Mouse (Mus musculus) left cerebral cortex, postnatal 14 days (tissue): ENCODE data around the gene Casz1. TPM values are rescaled to one million over a fixed set of nuclear protein-coding genes. Genes with fewer than 3 reads are reported as not detected.

ENCODE experiments used
- DNase-seq, 2 experiments: peaks; one replicate each; pipeline ENCODE4 v3.0.0; 2021 to 2022; ENCODE audit warnings: low spot score in 2 of 2, mixed read lengths in 1 of 2
- intact Hi-C: fragments of 180-260 bp; cut with DNase I; formaldehyde crosslinking; loops from one replicate; pipeline ENCODE4 v1.15.1; 2025
- total RNA-seq, 2 experiments: library from RNA; stranded (reverse); gene quantifications; 2 replicates each; pipeline ENCODE4 v1.2.3; 2021

The Casz1 gene
- total RNA-seq, 2 experiments from 2014 or later, result 1.1 to 1.6 TPM

DNA sequence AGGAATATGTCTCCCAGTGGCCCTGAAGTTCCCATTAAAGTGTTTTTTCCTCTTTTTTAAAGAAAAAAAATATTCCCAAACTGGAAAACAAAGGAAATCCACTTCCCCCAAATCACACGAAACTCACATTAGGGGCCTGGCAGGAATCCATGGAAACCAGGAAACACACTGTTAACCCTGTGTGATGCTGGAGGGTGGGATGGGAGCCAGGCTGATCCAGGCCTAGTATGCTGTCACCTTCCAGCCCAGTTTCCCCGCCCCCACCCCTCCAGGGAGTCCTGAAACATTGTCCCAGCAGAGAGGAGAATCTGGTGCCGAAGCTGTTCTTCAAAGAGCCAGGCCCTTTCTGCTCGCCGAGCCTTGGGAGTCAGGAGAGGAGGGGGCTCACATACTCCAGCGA, 32.2 kb downstream of the Casz1 start:
- no peak for DNase-seq
- intact Hi-C loops, result no loop called here

DNA sequence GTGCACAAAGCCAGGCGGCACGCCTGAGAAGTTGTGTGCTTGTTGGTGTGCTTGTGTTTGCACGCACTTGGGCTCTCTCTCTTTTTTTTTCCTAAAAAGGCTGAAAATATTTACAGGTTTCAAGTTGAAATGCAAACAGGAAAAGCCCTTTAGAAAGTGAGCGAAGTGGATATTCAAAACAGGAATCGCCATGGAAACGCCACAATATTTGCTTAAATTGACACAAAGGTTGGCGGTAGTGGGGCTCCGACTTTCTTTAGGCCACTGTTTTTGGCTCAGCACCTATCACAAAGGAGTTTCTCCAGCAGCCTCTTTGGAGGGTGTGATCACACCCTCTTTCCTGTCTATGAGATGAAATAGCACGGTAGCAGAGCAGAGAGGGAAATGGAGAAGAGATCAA, 32.8 kb downstream of the Casz1 start:
- peak in 1 of 2 experiments; percentile 20 for DNase-seq
- intact Hi-C loops, result no loop called here

DNA sequence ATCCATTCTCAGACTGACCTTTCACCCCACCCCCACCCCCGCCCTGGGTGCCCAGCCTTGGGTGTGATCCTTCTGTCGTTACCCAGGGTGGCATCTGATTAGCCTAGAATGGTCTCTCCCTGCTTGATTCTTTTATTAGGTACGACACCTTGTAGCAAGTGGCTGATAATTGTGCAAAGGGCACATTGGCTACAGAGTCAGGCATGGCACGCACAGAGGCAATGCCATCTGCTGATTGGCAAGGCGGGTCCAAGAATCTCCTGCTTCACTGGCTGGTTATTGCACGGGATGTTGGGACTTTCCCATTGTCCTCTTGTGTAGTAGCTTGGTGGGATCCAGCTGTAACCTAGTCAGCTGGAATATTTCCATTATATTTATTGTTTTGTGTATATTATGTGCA, 33.4 kb downstream of the Casz1 start:
- no peak for DNase-seq
- intact Hi-C loops, result no loop called here

DNA sequence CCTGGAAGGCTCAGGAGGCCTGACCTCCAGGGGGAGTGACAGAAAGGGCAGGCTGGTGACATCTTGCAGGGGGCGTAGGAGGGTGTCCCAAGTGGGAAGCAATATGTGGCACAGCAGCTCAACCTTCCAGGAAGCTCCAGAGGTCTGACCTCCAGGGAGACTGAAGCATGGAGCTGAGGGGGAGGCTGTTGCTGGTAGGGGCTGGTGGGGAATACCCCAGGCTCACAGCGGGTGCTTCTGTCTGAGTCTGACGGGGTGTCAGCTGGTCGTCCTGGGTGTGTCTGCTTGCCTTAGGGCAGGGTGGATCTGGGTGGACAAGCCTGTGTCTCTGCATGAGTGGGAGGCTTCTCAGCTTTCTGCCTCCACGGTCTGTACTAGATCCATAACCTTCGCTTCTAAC, 38.1 kb downstream of the Casz1 start:
- DNase-seq, result no peak
- intact Hi-C loops, result no loop called here

DNA sequence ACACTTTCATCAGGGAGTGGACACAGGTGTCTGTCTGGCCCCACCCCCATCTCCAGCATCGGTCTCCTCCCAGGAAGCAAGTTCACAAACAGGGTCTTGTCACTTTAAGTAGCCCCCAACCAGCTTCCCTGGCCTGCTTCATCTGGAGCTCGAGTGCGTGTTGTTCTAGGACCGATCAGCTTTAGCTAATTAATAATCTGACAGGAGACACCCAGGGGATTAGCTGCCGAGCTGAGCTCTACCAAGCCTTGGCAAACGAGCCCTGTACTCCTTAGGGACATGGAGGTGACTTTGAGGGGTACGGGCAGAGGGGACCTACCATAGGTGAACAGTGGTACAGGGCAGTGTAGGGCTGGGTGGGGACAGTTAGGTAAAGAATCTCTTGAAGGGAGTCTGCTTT, 40.7 kb downstream of the Casz1 start:
- no peak for DNase-seq
- intact Hi-C loops, result no loop called here

DNA sequence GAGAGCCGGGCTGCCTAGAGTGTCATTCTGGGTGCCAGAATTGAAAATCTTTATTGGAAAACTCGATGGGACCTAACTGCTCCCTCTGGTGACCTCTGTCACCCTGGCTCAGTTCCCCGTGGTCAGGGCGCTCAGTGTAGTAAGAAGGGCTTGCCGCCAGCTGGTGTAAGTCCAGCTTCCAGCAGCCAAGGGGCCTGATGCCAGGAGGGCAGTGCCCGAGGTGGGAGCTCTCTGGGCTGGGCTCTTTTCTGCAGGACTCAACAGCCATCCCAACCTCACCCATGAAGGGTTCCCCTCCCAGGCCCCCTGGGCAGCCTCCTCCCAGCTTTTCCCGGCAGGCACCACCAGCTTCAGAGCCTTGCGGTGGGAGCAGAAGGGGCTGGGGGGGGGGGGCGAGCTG, 42.0 kb downstream of the Casz1 start:
- DNase-seq, result peak; percentile 39 to 42
- intact Hi-C loops, result no loop called here

DNA sequence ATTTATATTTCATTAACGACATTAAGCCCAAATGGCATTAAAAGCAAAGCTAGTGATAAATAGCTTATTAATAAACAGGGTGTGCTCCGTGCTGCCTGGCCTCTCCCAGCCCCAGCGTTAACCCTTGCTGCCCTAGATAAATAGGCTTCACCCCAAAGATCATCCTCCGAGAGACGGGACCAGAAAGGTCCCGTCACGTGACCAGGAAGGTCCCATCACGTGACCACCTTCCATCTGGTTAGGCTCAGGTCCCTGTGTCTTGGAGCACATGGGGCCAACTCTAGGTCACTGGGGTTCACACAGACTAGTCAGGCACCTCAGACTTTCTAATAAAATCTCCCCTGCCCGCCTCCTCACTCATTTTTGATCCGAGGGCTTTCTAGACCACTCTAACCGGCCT, 42.5 kb downstream of the Casz1 start:
- intact Hi-C loops, result no loop called here
- no peak for DNase-seq

DNA sequence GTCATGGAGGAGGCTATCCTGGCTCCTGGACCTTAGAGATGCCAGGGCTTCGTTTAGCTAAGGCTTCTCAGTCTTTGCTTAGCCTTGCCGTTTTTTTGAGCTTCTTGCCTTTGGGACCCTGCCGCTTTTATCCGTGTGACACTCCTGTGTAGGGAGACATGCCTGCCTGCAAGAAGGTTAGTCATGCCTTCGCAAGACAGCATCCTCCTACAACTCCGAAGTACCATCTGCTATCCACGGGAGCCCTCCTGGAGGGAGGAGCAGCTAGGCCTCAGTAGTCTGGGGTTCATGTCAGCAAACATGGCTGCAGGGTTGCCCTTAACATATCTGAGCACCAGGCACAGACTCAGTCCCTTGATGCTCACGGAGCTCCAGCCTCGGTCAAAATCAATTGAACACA, 43.4 kb downstream of the Casz1 start:
- intact Hi-C loops, result no loop called here
- no peak for DNase-seq

DNA sequence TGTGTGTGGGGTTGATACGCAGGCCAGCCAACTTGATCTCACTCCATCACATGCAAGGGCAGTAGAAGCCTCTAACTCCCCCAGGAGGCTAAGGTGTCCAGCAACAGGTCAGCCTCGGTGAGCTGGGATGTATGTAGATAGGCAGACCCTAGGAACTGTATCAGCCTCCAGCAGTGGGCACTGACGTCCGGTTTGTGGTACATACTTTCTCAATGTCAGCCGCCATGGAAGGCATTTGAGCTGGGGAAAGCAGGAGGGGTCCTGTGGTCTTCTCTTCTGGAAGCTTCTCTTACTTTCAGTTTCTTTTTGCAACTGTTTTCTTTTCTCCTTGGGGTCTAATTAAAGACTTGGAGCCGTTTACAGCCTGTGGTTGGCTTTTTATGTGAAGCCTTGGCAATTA, 45.2 kb downstream of the Casz1 start:
- intact Hi-C loops, result no loop called here
- no peak for DNase-seq

DNA sequence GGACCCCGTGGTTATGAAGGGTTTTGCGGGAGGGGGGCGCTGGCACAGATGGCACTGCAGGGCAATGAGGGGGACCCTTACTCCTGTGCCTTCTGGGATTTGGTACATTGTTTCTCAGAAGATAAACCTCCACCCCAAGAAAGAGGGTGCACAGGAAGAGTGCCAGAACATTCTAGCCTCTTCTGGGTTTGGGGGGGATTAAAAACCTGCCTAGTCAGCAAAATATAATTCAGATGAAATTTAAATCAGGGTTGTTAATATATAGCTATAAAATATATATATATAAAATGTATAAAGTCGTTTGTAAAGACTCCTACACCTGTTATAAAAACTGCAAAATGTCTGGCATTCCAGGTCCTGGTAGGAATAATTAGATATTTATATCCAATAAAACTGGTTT, 48.8 kb downstream of the Casz1 start:
- no peak for DNase-seq
- intact Hi-C loops, result no loop called here

DNA sequence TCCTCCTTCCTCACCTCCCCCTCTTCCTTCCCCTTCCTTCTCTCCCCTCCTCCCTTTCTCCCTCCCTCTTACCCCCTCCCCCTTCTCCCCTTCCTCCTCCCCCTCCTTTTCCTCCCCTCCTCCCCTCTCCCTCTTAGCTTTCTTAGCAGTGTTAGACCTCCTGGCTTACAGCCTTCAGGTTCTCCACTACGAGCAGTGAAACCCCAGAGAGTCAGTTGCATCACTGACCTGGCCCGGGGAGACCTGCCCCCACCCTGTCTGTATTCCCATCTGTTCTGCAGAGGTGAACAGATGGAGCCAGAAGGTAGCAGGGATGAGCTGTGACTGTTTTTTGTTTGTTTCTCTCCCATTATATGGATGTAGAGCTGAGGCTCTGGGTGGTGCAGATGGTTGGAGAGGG, 49.9 kb downstream of the Casz1 start:
- no peak for DNase-seq
- intact Hi-C loops, result no loop called here

DNA sequence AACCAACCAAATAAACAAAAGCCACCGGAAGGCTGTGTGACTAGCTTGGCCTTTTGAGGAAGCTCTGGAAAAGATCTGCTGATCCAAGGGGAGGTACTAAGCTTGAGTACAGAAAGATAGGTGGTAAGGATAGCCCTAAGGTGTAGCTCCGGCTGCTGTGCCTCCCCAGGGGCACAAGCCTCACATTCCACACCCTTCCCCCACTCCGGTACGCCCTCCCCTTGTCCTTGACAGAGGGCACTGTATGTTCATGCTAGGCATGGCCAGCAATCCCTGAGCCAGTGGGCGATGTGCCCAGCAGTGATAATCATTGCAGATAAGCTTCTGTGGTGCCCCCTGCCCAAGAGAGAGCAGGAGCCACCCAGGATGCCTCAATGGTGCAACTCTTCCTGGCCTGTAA, 51.3 kb downstream of the Casz1 start:
- intact Hi-C loops, result no loop called here
- DNase-seq, result no peak

DNA sequence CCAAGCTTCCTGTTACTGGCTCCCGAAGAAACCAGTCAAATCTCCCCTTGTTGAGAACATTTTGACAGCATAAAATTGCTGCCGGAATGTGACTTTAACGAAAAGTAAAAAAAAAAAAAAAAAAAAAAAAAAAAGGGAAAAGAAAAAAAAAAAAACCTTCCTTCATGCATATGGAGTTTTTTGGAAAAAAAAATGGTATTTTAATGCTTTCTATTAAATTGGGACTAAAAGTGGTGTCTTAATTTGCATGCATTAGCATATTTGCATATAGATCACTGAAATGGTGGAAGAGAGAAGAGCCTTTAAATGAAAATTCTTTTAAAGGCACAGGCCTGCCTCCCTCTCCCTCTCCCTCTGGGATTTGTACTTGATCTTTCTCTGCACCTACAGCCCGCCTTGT, 52.0 kb downstream of the Casz1 start:
- intact Hi-C loops, result no loop called here
- no peak for DNase-seq

DNA sequence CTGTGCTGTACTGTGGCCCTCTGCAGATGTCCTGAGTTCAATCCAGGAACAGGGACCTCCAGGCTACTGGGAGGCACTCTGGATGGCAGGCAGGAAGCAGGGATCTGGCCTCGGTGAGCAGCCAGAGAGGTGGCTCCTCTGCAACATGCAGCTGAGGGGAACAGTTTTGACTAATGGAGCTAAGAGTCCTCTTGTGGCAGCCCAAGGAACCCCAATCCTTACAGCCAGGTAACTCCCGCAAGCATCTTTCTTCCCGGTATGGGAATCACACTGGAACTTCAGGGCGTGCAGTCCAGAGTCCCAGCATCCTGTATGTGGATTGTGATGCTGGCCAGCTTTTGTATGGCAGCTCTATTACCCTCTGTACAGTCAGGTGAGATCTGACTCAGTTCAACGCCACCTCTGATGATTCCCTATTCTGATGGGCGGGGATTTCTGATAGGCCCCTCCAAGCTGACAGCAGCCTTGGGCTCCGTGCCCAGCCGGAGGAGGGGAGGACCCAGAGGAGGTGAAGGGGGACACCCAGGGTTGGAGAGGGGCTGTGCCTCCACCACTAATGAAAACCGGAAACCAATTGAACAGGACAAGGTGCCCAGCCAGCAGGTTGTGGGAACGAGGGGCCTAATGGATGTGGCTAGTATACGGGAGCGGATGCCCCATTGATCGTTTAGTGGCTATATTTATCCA, 53.3 kb downstream of the Casz1 start:
- DNase-seq, result no peak
- intact Hi-C loops, result no loop called here

DNA sequence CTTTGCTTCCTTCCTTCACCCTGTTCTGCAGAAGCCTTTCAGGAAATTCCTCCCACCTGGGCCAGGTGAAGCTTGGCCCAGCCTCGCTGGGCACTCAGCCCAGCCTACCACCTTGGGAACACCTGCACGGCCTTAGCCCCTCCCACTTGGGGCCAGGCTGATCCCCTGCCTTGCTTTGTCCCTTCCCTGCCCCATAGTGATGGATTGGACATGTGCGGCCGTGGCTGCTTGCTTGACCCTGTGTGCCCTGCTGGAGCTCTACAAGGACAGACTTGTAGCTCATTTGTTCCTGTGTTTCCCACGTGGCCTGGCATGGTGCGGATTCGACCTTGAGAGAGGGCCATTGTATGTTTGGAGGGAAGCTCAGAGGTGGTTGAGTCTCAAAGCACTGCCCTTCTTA, 54.0 kb downstream of the Casz1 start:
- DNase-seq, result no peak
- intact Hi-C loops, result no loop called here

DNA sequence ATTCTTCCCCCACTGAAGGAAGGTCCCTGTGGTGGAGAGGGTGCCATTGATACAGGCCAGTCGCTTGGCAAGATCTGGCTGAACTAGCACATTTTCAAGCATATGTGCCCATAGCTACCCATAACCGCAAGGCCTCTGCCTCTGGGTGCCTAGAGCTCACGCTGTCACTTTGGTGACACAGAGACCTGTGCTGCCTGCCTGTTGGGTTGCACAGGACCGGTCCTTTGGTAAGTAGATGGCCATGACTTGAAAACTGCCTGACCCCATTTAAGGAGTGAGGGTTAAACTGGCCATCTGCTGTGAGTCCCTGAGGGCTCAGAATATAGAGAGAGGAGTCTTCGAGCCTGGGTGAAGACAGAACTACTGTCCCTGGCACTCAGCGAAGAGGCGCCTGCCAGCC, 55.2 kb downstream of the Casz1 start:
- intact Hi-C loops, result no loop called here
- no peak for DNase-seq

DNA sequence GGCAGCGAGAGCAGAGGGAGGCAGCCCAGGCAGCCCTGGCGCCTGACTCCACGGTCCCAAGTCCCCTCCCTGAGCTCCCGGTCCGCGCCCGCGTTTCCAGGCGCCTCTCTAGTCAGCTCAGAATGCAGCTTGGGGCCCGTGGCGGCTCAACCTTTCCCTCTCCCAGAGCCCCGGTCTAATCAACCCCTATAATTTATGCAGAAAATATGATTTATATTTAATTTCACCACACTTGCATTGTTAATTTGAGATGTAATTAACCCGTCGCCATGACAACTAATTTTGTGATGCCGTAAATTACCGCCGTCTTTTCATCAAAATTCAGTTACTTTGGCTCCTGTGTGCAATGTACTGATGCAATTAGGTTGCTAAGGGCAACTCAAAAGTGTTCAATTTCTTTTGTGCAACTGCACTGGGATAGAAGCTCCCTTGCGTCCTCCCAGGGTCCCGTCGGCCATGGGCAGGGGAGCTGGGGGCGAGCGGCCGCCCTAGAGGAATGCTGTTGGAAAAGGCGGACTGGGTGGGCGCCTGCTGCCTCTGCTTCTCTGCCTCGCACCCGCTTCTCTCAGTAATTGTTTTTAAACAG, 55.8 kb downstream of the Casz1 start:
- DNase-seq, result peak; percentile 15 to 17
- intact Hi-C loops, result no loop called here

DNA sequence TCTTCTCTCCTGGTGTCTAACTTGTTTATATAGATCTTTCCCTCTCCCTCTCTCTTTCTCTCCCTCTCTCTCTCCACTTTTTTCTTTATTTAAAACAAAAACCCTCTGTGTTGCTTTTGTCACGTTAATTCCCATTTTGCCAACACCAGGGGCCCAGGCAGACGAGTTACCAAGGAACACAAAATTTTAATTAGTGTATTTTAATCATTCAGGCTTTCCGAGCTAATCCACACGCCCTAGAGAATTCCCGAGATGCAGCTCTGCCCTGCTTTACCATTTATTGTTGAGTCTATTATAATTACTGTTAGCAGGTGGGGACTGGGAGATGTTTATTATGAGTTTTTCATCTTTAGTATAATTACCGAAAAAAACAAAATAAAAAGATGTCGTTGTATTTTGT, 56.4 kb downstream of the Casz1 start:
- DNase-seq, result no peak
- intact Hi-C loops, result no loop called here

DNA sequence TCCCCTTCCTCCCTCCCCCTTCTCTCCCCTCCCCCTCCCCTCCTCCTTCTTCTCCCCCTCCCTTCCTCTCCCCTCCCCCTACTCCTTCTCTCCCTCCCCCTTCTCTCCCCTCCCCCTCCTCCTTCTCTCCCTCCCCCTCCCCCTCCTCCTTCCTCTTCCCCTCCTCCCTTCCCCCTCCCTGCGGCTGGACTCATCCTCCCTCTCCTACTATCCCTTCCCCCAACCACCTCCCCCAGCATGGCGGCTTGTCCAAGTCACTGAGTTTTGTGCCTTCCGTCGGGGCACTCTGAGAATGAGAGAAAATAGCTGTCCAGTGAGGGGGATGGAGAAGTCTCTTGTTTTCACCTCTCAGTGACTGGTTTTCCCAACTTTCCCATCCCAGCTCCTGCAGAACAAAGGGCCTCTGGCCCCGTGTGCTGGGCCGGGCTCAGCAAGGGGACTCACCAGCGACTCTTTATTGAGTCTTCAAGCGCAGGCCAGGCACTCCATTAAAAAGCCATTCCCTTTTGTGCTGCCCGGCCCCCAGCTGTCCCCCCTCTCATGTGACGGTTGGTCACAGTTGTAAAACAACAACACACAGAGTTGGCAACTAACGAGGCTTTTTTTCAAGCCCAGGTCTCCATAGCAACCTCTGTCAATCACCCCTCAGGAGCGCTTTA, 62.7 kb downstream of the Casz1 start:
- no peak for DNase-seq
- intact Hi-C loops, result no loop called here

DNA sequence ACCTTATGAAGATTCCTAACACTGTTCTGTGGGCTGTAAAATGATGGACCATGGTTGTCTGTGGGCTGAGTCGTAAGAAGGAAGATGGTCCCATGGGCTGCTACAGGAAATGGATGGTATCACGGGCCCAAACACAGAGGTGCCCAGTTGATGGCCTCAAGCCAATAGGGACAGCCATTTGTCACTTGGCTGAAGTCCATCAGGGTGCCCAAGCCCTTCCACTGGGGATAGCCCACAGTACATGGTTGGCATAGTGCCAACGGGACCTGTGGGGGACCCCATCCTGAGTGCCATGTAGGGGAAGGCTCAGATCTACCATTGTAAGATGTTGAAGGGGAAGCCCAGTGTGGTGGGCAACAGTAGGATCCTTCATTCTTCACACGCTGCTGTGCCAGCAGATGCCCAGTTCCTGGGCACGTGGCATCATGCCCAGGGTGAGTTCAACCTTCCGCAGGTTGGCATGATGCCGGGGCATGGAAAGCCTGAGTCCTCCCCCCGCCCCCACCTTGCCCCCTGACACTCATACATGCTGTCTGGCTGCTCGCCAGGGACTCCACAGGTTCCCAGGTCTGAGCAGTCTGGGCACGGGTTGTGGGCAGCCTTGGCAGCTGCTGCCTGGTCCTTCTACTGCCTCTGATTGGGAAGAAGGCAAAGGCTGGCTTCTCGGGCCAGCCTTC, 63.6 kb downstream of the Casz1 start:
- DNase-seq, result no peak
- intact Hi-C loops, result no loop called here

DNA sequence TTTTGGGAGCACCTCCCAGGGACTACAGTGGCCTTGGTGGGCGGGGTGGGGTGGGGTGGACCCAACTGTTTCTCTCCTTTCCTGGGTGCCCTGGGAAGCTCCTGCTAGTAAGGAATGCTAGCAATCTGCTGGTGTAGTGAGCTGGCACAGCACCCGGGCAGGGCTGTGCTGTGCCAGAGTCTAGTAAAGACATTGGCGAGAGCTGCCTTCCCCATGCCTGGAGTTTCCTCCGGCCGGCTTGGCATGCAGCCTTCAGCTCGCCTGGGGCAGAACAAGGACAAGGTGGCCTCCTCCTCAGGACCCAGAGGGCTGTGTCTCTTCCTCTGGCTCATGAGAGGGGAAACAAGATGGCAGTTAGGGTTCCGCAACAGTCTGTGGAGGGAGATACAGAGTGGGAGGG, 65.3 kb downstream of the Casz1 start:
- intact Hi-C loops, result no loop called here
- peak in 1 of 2 experiments; percentile 21 for DNase-seq
